Mouse (Mus musculus): ENCODE results near the gene Sipa1. TPM values are rescaled to one million over a fixed set of nuclear protein-coding genes. Genes with fewer than 3 reads are reported as not detected.
"Not testable (repeated sequence)": the region's sequence is repeated elsewhere in the genome, so short reads cannot be mapped to it uniquely, and the experiment has no call there.

Sipa1 gene
- polyA plus RNA-seq, 1 experiment from 2014 or later: 39.8 TPM

- Histone ChIP-seq H3K27ac (peak overlapping the region; percentile 96), H3K9ac (peak overlapping the region; percentile 78), H3K36me3 (peaks cover 61% of the 10 kb centered on the region), H3K4me3 (replicated peaks) (peak overlapping the region; percentile 81), H3K27me3 (no peaks in the 10 kb centered on the region), H3K9me3 (replicated peaks) (no peaks in the 10 kb centered on the region), H3K4me1 (peaks cover 67% of the 10 kb centered on the region), H3K4me2 (peak overlapping the region; percentile 96)
- ATAC-seq (replicated peaks; ENCODE audit: low FRiP score): no peak
- 47% methylated on average over 10 of the region's 10 CpGs for WGBS
Measured at GRCm38 (mm10) chr19:5692086-5692912, 28.8 kb upstream of the Sipa1 start.

- peak overlapping the region; percentile 81 for H3K4me3 ChIP-seq (replicated peaks)
- 69% methylated on average over 5 of the region's 5 CpGs for whole genome bisulfite sequencing
Measured at GRCm38 (mm10) chr19:5691601-5692000, 28.1 kb upstream of the Sipa1 start.

GRCm38 (mm10) chr19:5690343-5690735 lies 26.8 kb upstream of the Sipa1 start:
- Histone ChIP-seq H3K9me3 (replicated peaks) (no peaks in the 10 kb centered on the region), H3K4me3 (replicated peaks) (peak overlapping the region; percentile 81), H3K36me3 (peaks cover 54% of the 10 kb centered on the region), H3K4me2 (peak overlapping the region; percentile 96), H3K4me1 (peaks cover 58% of the 10 kb centered on the region), H3K27ac (peak overlapping the region; percentile 96), H3K27me3 (no peaks in the 10 kb centered on the region), H3K9ac (peak overlapping the region; percentile 78)
- WGBS: 55% methylated on average over 15 of the region's 15 CpGs
- ATAC-seq (replicated peaks; ENCODE audit: low FRiP score): no peak

More at GRCm38 (mm10) chr19:5691601-5692000, 28.1 kb upstream of the Sipa1 start:
- Histone ChIP-seq H3K9ac (peak overlapping the region; percentile 78), H3K27me3 (no peaks in the 10 kb centered on the region), H3K9me3 (replicated peaks) (no peaks in the 10 kb centered on the region), H3K4me1 (peaks cover 71% of the 10 kb centered on the region), H3K27ac (peak overlapping the region; percentile 96), H3K36me3 (peaks cover 54% of the 10 kb centered on the region), H3K4me2 (peak overlapping the region; percentile 96)
- no peak for ATAC-seq (replicated peaks; ENCODE audit: low FRiP score)

GRCm38 (mm10) chr19:5689565-5690342 lies 26.2 kb upstream of the Sipa1 start:
- Histone ChIP-seq H3K9ac (peak overlapping the region; percentile 78), H3K27me3 (no peaks in the 10 kb centered on the region), H3K4me2 (peak overlapping the region; percentile 96), H3K4me3 (replicated peaks) (peak overlapping the region; percentile 81), H3K27ac (peak overlapping the region; percentile 96), H3K36me3 (peaks cover 54% of the 10 kb centered on the region), H3K9me3 (replicated peaks) (no peaks in the 10 kb centered on the region), H3K4me1 (peaks cover 53% of the 10 kb centered on the region)
- peak; percentile 55 for ATAC-seq (replicated peaks; ENCODE audit: low FRiP score)
- WGBS: 4% methylated on average over 42 of the region's 42 CpGs

GRCm38 (mm10) chr19:5689088-5689428 lies 25.6 kb upstream of the Sipa1 start:
- peaks cover 53% of the 10 kb centered on the region for H3K4me1 ChIP-seq
- no peak for ATAC-seq (replicated peaks; ENCODE audit: low FRiP score)
- peak overlapping the region; percentile 96 for H3K4me2 ChIP-seq
- WGBS: under 1% methylated on average over 7 of the region's 7 CpGs
- H3K9me3 ChIP-seq (replicated peaks): no peaks in the 10 kb centered on the region
- H3K4me3 ChIP-seq (replicated peaks): peak overlapping the region; percentile 81
- peaks cover 55% of the 10 kb centered on the region for H3K36me3 ChIP-seq
- H3K9ac ChIP-seq: peak overlapping the region; percentile 78
- peak overlapping the region; percentile 96 for H3K27ac ChIP-seq
- no peaks in the 10 kb centered on the region for H3K27me3 ChIP-seq

- Histone ChIP-seq H3K4me1 (peaks cover 48% of the 10 kb centered on the region), H3K27me3 (no peaks in the 10 kb centered on the region), H3K36me3 (peaks cover 55% of the 10 kb centered on the region), H3K4me3 (replicated peaks) (peak within 1 kb of the TSS; percentile 81), H3K4me2 (peak within 1 kb of the TSS; percentile 96), H3K9me3 (replicated peaks) (no peaks in the 10 kb centered on the region), H3K9ac (peak within 1 kb of the TSS; percentile 79), H3K27ac (peak within 1 kb of the TSS; percentile 96)
- WGBS: under 1% methylated on average over 69 of the region's 69 CpGs
- peak; percentile 89 for ATAC-seq (replicated peaks; ENCODE audit: low FRiP score)
Measured at GRCm38 (mm10) chr19:5688200-5689087, 24.9 kb upstream of the Sipa1 start, which contains the start of the genes Map3k11 and Pcnx3. Map3k11 (plus strand) TSS chr19:5688742. Pcnx3 (minus strand) TSS chr19:5688908.

- Histone ChIP-seq H3K4me3 (replicated peaks) (peak overlapping the region; percentile 81), H3K9ac (peak overlapping the region; percentile 79), H3K27ac (peak overlapping the region; percentile 96), H3K27me3 (no peaks in the 10 kb centered on the region), H3K4me2 (peak overlapping the region; percentile 96), H3K9me3 (replicated peaks) (no peaks in the 10 kb centered on the region), H3K4me1 (peaks cover 40% of the 10 kb centered on the region), H3K36me3 (peaks cover 55% of the 10 kb centered on the region)
- ATAC-seq (replicated peaks; ENCODE audit: low FRiP score): no peak
- WGBS: 15% methylated on average over 9 of the region's 9 CpGs
Measured at GRCm38 (mm10) chr19:5687738-5688137, 24.2 kb upstream of the Sipa1 start.

GRCm38 (mm10) chr19:5686954-5687353 lies 23.4 kb upstream of the Sipa1 start:
- H3K27ac ChIP-seq; H3K27me3 ChIP-seq; H3K9me3 ChIP-seq (replicated peaks); ATAC-seq (replicated peaks; ENCODE audit: low FRiP score): not testable (repeated sequence)
- Histone ChIP-seq H3K36me3 (peaks cover 59% of the 10 kb centered on the region), H3K4me3 (replicated peaks) (peak overlapping the region; percentile 81), H3K4me2 (peak overlapping the region; percentile 96), H3K9ac (peak overlapping the region; percentile 79; the same call in 1 of the 2 replicates), H3K4me1 (peaks cover 33% of the 10 kb centered on the region)
- 88% methylated on average over 12 of the region's 12 CpGs for WGBS

GRCm38 (mm10) chr19:5686437-5686836 lies 22.9 kb upstream of the Sipa1 start:
- Histone ChIP-seq H3K4me1 (peaks cover 27% of the 10 kb centered on the region), H3K4me3 (replicated peaks) (no peak overlapping the region), H3K27me3 (no peaks in the 10 kb centered on the region), H3K27ac (no peak overlapping the region), H3K4me2 (no peak overlapping the region), H3K36me3 (peaks cover 59% of the 10 kb centered on the region), H3K9me3 (replicated peaks) (no peaks in the 10 kb centered on the region), H3K9ac (no peak overlapping the region)
- no peak for ATAC-seq (replicated peaks; ENCODE audit: low FRiP score)
- WGBS: 92% methylated on average over 13 of the region's 13 CpGs

- H3K4me3 ChIP-seq (replicated peaks): no peak overlapping the region
- H3K4me1 ChIP-seq: peaks cover 22% of the 10 kb centered on the region
- H3K27ac ChIP-seq: no peak overlapping the region
- H3K9me3 ChIP-seq (replicated peaks): no peaks in the 10 kb centered on the region
- H3K36me3 ChIP-seq: peaks cover 59% of the 10 kb centered on the region
- H3K4me2 ChIP-seq: no peak overlapping the region
- ATAC-seq (replicated peaks; ENCODE audit: low FRiP score): no peak
- no peak overlapping the region for H3K9ac ChIP-seq
- WGBS: 93% methylated on average over 11 of the region's 11 CpGs
- no peaks in the 10 kb centered on the region for H3K27me3 ChIP-seq
Measured at GRCm38 (mm10) chr19:5685861-5686260, 22.4 kb upstream of the Sipa1 start.

- no peaks in the 10 kb centered on the region for H3K9me3 ChIP-seq (replicated peaks)
- H3K4me1 ChIP-seq: peaks cover 17% of the 10 kb centered on the region
Measured at GRCm38 (mm10) chr19:5685431-5685830, 21.9 kb upstream of the Sipa1 start.

More at GRCm38 (mm10) chr19:5685431-5685830, 21.9 kb upstream of the Sipa1 start:
- H3K36me3 ChIP-seq: peaks cover 62% of the 10 kb centered on the region
- no peak overlapping the region for H3K9ac ChIP-seq
- no peak overlapping the region for H3K4me2 ChIP-seq
- no peak overlapping the region for H3K27ac ChIP-seq
- H3K4me3 ChIP-seq (replicated peaks): no peak overlapping the region
- H3K27me3 ChIP-seq: no peaks in the 10 kb centered on the region
- WGBS: 95% methylated on average over 19 of the region's 19 CpGs
- no peak for ATAC-seq (replicated peaks; ENCODE audit: low FRiP score)

All from kidney, embryonic 15.5 days (tissue).